Mouse (Mus musculus) liver, postnatal 0 days (tissue): ENCODE results near the gene Lig1.

ENCODE experiments used
- CTCF ChIP-seq: sonication (generic); IDR thresholded peaks from 2 replicates; pipeline ENCODE4 v1.5.1; 2016; ENCODE audit warnings: antibody characterized with exemption, low read depth
- EP300 ChIP-seq: IDR thresholded peaks from 2 replicates; pipeline ENCODE4 v1.6.1; 2016; ENCODE audit warnings: antibody characterized with exemption, low read depth, mild to moderate bottlenecking

- TF ChIP-seq CTCF (peak; percentile 25), EP300 (no peak)
Observed at GRCm38 (mm10) chr7:13278308-13278891, 1.3 kb downstream of the Lig1 start, which contains the start of gene Zswim9.
